Mouse (Mus musculus): Measurements from ENCODE around the gene Ier5. TPM values are rescaled to one million over a fixed set of nuclear protein-coding genes. Genes with fewer than 3 reads are reported as not detected.

The Ier5 gene
- total RNA-seq (2014; fragmentation: Nextera tagmentation): 6.8 and 8.0 TPM in 2 replicates
- 12.6 and 16.6 TPM in 2 replicates for total RNA-seq (2017)
- 7.8 and 10.7 TPM in 2 replicates for polyA plus RNA-seq (2012)

DNA sequence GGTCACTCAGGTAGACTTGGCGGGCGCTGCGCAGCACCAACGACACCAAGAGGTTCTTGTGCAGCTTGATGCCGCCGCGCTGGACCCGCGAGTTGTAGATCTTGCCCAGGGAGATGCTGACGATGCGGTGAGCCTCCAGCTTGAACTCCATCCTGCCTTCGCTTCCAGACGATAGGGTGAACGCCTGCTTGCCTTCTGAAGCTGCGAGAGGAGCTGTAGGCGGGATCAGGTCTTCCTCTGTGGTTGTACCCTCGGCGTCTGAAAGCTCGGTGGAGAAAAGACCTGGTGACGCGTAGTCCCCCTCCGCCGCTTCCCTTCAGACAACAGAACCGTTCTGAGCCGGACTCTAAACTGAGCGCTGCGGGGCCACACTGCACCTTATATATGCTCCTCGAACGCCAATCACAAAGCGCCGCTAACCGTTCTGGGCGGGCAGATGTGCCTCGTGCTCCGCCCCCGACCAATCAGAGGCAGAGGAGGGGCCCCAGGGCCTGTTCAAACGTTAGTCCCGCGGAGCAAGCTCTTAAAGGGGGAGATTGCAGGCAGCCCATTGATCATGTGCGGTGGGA, at the start of gene Ier5:
Gene Ier5 (minus strand): TSS at position 357 of the 569 bp plus-strand sequence.
- Histone ChIP-seq H3K36me3 (replicated peaks) (no peaks in the 10 kb centered on the region), H3K4me1 (ENCODE audit: insufficient read depth, low read depth, low read length) (peaks cover 29% of the 10 kb centered on the region), H3K9me3 (replicated peaks) (no peaks in the 10 kb centered on the region), H3K4me3 (ENCODE audit: low read depth, low read length) (peak within 1 kb of the TSS; percentile 94), H3K27me3 (ENCODE audit: insufficient read depth, low read length) (peaks cover 17% of the 10 kb centered on the region)
- DNase-seq (ENCODE audit: low spot score): peak; percentile 87
- ATAC-seq (ENCODE audit: extremely low read depth, insufficient number of reproducible peaks, low FRiP score, poor library complexity, severe bottlenecking): peak; percentile 81
- TF ChIP-seq POLR2AphosphoS5 (IDR thresholded peaks at IDR 0.05; ENCODE audit: insufficient replicate concordance, low read depth, low read length) (peak; percentile 98), TAL1 (conservative IDR thresholded peaks at IDR 0.05; ENCODE audit: low read depth, low read length) (no peak)

DNA sequence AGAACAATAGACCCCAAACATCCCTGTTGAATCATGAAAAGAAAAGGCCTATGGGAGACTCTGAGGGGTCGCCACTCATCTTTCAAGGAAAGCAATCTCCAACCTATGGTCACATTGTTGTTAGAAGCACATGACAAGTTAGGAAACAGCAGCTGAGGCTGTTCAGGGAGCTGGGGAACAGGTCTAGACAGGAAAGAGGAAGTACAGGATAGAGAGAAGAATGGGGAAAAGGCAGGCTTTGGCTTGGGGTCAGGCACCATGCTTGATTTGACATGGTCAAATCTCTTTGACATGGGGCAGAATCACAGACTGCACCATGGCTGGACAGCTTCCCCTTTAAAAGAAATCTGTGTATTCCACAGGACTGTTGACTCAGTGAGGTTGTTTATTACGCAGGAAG, 47.8 kb upstream of the Ier5 start:
- no peak for TF ChIP-seq CTCF (IDR thresholded peaks at IDR 0.05; ENCODE audit: low read depth, low read length)
- TF ChIP-seq GATA2 (IDR thresholded peaks at IDR 0.05; ENCODE audit: borderline replicate concordance, low read depth, low read length): no peak
- TF ChIP-seq GATA1 (IDR thresholded peaks at IDR 0.05; ENCODE audit: borderline replicate concordance, low read length): no peak
- no peak for TF ChIP-seq TAL1 (conservative IDR thresholded peaks at IDR 0.05; ENCODE audit: low read depth, low read length)
- Histone ChIP-seq H3K27me3 (ENCODE audit: insufficient read depth, low read length) (peaks cover 15% of the 10 kb centered on the region), H3K4me1 (ENCODE audit: insufficient read depth, low read depth, low read length) (peaks cover 19% of the 10 kb centered on the region), H3K9me3 (replicated peaks) (no peaks in the 10 kb centered on the region), H3K4me3 (ENCODE audit: low read depth, low read length) (no peak overlapping the region), H3K36me3 (replicated peaks) (no peaks in the 10 kb centered on the region)
- DNase-seq (ENCODE audit: low spot score): peak; percentile 11
- ATAC-seq (ENCODE audit: extremely low read depth, insufficient number of reproducible peaks, low FRiP score, poor library complexity, severe bottlenecking): no peak

DNA sequence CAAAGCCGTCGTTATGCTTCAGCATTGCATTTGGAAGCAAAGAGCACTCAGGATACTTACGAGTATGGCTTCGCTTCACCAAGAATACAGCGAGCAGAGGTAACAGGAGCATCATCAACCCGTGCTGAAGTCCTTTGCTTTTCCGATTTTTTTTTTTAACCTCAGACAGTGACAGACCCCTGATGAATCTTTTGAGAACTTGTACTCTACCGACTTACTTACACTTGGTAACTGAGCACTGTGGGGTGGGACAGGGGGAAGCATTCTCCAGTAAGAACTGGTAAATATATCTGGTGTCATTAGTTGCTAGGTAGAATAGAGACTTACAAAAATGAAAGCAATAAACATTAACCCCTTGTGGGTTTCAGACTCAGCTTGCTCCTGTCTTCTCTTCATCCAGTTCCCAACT, 47.1 kb upstream of the Ier5 start, which contains the start of gene Mr1:
Gene Mr1 (minus strand): TSS at position 243 of the 409 bp plus-strand sequence.
- peak within 1 kb of the TSS; percentile 52 for H3K4me3 ChIP-seq (ENCODE audit: low read depth, low read length)
- H3K27me3 ChIP-seq (ENCODE audit: insufficient read depth, low read length): peaks cover 14% of the 10 kb centered on the region
- DNase-seq (ENCODE audit: low spot score): peak; percentile 27

DNA sequence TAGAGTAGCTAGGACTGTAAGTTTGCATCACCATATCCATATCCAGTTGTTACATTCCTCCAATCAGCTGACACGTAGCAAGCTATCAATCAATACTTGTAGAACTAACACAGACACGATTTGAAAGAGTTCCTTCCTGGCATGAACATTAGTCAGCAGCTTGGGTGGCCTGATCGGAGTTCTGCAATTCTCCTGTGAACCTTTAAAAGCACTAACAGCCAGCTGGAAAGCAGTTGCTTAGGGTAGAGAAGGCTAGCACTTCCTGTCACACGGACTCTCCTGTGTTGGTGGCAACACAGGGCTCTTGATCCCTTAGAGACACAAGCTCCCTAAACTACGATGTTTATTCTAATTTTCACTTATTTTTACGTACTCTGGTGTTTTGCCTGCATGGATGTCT, 46.2 kb upstream of the Ier5 start:
- H3K36me3 ChIP-seq (replicated peaks): no peaks in the 10 kb centered on the region
- peaks cover 19% of the 10 kb centered on the region for H3K4me1 ChIP-seq (ENCODE audit: insufficient read depth, low read depth, low read length)
- no peak overlapping the region for H3K4me3 ChIP-seq (ENCODE audit: low read depth, low read length)
- peaks cover 14% of the 10 kb centered on the region for H3K27me3 ChIP-seq (ENCODE audit: insufficient read depth, low read length)
- ATAC-seq (ENCODE audit: extremely low read depth, insufficient number of reproducible peaks, low FRiP score, poor library complexity, severe bottlenecking): no peak
- no peak for DNase-seq (ENCODE audit: low spot score)
- no peaks in the 10 kb centered on the region for H3K9me3 ChIP-seq (replicated peaks)
- TF ChIP-seq TAL1 (conservative IDR thresholded peaks at IDR 0.05; ENCODE audit: low read depth, low read length) (no peak), GATA2 (IDR thresholded peaks at IDR 0.05; ENCODE audit: borderline replicate concordance, low read depth, low read length) (no peak), GATA1 (IDR thresholded peaks at IDR 0.05; ENCODE audit: borderline replicate concordance, low read length) (no peak), POLR2AphosphoS5 (IDR thresholded peaks at IDR 0.05; ENCODE audit: insufficient replicate concordance, low read depth, low read length) (no peak)

More for the DNA sequence above, 47.1 kb upstream of the Ier5 start, which contains the start of gene Mr1:
- Histone ChIP-seq H3K36me3 (replicated peaks) (no peaks in the 10 kb centered on the region), H3K4me1 (ENCODE audit: insufficient read depth, low read depth, low read length) (peaks cover 19% of the 10 kb centered on the region), H3K9me3 (replicated peaks) (no peaks in the 10 kb centered on the region)
- no peak for TF ChIP-seq CTCF (IDR thresholded peaks at IDR 0.05; ENCODE audit: low read depth, low read length)
- TF ChIP-seq TAL1 (conservative IDR thresholded peaks at IDR 0.05; ENCODE audit: low read depth, low read length): no peak
- TF ChIP-seq GATA1 (IDR thresholded peaks at IDR 0.05; ENCODE audit: borderline replicate concordance, low read length): no peak
- no peak for TF ChIP-seq GATA2 (IDR thresholded peaks at IDR 0.05; ENCODE audit: borderline replicate concordance, low read depth, low read length)
- TF ChIP-seq POLR2AphosphoS5 (IDR thresholded peaks at IDR 0.05; ENCODE audit: insufficient replicate concordance, low read depth, low read length): no peak
- ATAC-seq (ENCODE audit: extremely low read depth, insufficient number of reproducible peaks, low FRiP score, poor library complexity, severe bottlenecking): peak; percentile 83

DNA sequence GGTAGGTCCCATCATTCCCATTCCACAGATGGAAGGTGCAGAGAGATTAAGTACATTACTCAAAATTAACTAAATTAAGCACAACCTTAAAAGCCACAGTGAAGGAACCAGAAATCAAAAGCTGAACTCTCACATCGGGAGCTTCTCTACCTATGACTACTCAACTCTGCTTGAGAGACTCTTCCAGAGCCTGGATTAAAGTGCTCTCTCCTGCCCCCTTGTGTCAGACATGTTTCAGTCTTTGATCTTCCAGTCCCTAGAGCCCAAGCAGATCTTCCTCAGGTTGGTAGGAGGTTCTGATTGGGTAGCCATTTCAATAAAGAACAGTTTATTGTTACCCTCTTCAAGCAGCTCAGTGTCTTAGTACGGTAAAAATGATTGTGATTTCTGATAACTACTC, 40.6 kb upstream of the Ier5 start:
- ATAC-seq (ENCODE audit: extremely low read depth, insufficient number of reproducible peaks, low FRiP score, poor library complexity, severe bottlenecking) (peak; percentile 57; the same call in 1 of the 2 replicates), DNase-seq (ENCODE audit: low spot score) (peak; percentile 40)
- Histone ChIP-seq H3K36me3 (replicated peaks) (no peaks in the 10 kb centered on the region), H3K9me3 (replicated peaks) (no peaks in the 10 kb centered on the region), H3K27me3 (ENCODE audit: insufficient read depth, low read length) (peaks cover 29% of the 10 kb centered on the region), H3K4me3 (ENCODE audit: low read depth, low read length) (no peak overlapping the region), H3K4me1 (ENCODE audit: insufficient read depth, low read depth, low read length) (no peaks in the 10 kb centered on the region)
- TF ChIP-seq TAL1 (conservative IDR thresholded peaks at IDR 0.05; ENCODE audit: low read depth, low read length): no peak
- no peak for TF ChIP-seq GATA2 (IDR thresholded peaks at IDR 0.05; ENCODE audit: borderline replicate concordance, low read depth, low read length)
- TF ChIP-seq CTCF (IDR thresholded peaks at IDR 0.05; ENCODE audit: low read depth, low read length): no peak
- no peak for TF ChIP-seq POLR2AphosphoS5 (IDR thresholded peaks at IDR 0.05; ENCODE audit: insufficient replicate concordance, low read depth, low read length)
- TF ChIP-seq GATA1 (IDR thresholded peaks at IDR 0.05; ENCODE audit: borderline replicate concordance, low read length): no peak

DNA sequence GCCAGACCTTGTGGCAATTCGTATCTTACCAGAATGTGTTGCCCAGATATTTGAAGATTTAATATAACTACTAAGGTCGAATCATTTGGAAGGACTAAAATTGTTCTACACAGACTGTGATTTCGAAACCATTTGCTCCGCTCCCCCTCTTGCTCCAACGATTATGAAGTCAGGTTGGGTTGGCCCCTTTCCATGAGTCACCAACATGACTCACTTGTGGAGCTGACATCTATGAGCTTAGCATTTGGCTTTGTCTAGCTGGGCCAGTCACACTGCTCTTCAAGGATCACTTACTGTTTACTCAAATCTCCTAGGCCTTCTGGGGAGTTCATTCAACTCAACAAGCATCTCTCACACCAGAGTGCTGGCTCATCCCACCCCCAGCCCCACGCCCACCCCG, 39.4 kb upstream of the Ier5 start:
- no peak for ATAC-seq (ENCODE audit: extremely low read depth, insufficient number of reproducible peaks, low FRiP score, poor library complexity, severe bottlenecking)
- Histone ChIP-seq H3K27me3 (ENCODE audit: insufficient read depth, low read length) (peaks cover 30% of the 10 kb centered on the region), H3K4me3 (ENCODE audit: low read depth, low read length) (no peak overlapping the region), H3K9me3 (replicated peaks) (no peaks in the 10 kb centered on the region), H3K36me3 (replicated peaks) (no peaks in the 10 kb centered on the region), H3K4me1 (ENCODE audit: insufficient read depth, low read depth, low read length) (no peaks in the 10 kb centered on the region)
- no peak for DNase-seq (ENCODE audit: low spot score)
- TF ChIP-seq TAL1 (conservative IDR thresholded peaks at IDR 0.05; ENCODE audit: low read depth, low read length) (no peak), GATA1 (IDR thresholded peaks at IDR 0.05; ENCODE audit: borderline replicate concordance, low read length) (no peak), CTCF (IDR thresholded peaks at IDR 0.05; ENCODE audit: low read depth, low read length) (no peak), POLR2AphosphoS5 (IDR thresholded peaks at IDR 0.05; ENCODE audit: insufficient replicate concordance, low read depth, low read length) (no peak), GATA2 (IDR thresholded peaks at IDR 0.05; ENCODE audit: borderline replicate concordance, low read depth, low read length) (no peak)
